Mouse (Mus musculus) stomach, embryonic 14.5 days (tissue): Measurements from ENCODE around the gene Atp8b3. TPM values are rescaled to one million over a fixed set of nuclear protein-coding genes. Genes with fewer than 3 reads are reported as not detected.

Source experiments
- ATAC-seq: fragments of 200-750 bp; cut with Nextera tagmentation; 2 replicates; pipeline ENCODE4 v1.8.0; 2017; ENCODE audit warnings: low read depth, moderate TSS enrichment; ENCODE audit not compliant: insufficient number of reproducible peaks, insufficient read depth, low FRiP score
- H3K27ac ChIP-seq: fragments of 300-500 bp; sonication (generic); 2 replicates; pipeline ENCODE4 v1.5.1; 2014; ENCODE audit warnings: mild to moderate bottlenecking, low read length, moderate library complexity, mixed read lengths
- H3K27me3 ChIP-seq: fragments of 300-500 bp; sonication (generic); 2 replicates; pipeline ENCODE4 v1.6.1; 2014; ENCODE audit warnings: low read length, control low read depth, mixed read lengths; ENCODE audit not compliant: control insufficient read depth, insufficient read depth
- H3K36me3 ChIP-seq: fragments of 300-500 bp; sonication (generic); 2 replicates; pipeline ENCODE4 v1.6.1; 2014; ENCODE audit warnings: mild to moderate bottlenecking, control low read depth, low read length, moderate library complexity, mixed read lengths; ENCODE audit not compliant: control insufficient read depth, insufficient read depth
- H3K4me1 ChIP-seq: fragments of 300-500 bp; sonication (generic); 2 replicates; pipeline ENCODE4 v1.6.1; 2014; ENCODE audit warnings: low read length, control low read depth, mixed read lengths; ENCODE audit not compliant: control insufficient read depth, insufficient read depth
- H3K4me2 ChIP-seq: fragments of 300-500 bp; sonication (generic); replicated peaks from 2 replicates; pipeline ENCODE4 v1.6.1; 2014; ENCODE audit warnings: low read depth, low read length, control low read depth
- H3K4me3 ChIP-seq: fragments of 300-500 bp; sonication (generic); 2 replicates; pipeline ENCODE4 v1.5.1; 2014; ENCODE audit warnings: low read depth, low read length, control low read depth
- H3K9ac ChIP-seq: fragments of 300-500 bp; sonication (generic); replicated peaks from 2 replicates; pipeline ENCODE4 v1.6.1; 2014; ENCODE audit warnings: low read depth, mild to moderate bottlenecking, control low read depth, low read length, moderate library complexity, mixed read lengths
- H3K9me3 ChIP-seq: fragments of 300-500 bp; sonication (generic); 2 replicates; pipeline ENCODE4 v1.6.1; 2016; ENCODE audit warnings: low read depth, low read length, control low read depth; ENCODE audit not compliant: control insufficient read depth
- WGBS: fragments of 180-500 bp; shearing (Covaris S2); extraction: QIAGEN DNeasy Blood & Tissue Kit; methylation state at CpG from one replicate; pipeline ENCODE4 v1.1.7; 2014; 5-methylcytosine and 5-hydroxymethylcytosine counted together
- polyA plus RNA-seq: library from polyadenylated mRNA; unstranded; fragments of >200 nt; fragmentation: Nextera tagmentation; extraction: Ambion mirVana; gene quantifications from 2 replicates; pipeline ENCODE4 v1.2.1, GENCODE M21; 2014

Atp8b3 gene
- polyA plus RNA-seq, 1 experiment from 2014 or later = 0.25 TPM

DNA sequence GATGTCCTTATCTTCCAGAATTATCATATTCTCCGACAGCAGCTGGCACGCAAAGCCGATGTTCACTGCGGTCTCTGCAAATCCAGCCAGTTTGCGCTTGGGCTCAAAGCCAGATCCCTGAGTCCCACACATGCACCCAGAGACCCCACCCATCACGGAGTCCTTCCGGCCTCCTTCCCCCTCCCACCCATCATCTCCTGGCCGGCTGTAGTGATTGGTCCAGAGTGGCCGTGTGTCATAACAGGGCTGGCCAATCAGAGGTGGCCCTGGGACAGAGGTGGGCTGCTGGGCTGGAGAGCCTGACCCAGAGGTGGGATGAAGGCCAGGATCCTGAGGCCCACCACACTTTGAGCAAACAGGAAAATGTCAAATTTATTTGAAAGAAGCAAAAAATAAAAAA, 12.8 kb downstream of the Atp8b3 start:
- 11% methylated on average over 9 of the region's 9 CpGs for WGBS
- peaks cover 4% of the 10 kb centered on the region; the same call in 1 of the 2 replicates for H3K4me1 ChIP-seq
- H3K36me3 ChIP-seq = no peaks in the 10 kb centered on the region
- H3K4me2 ChIP-seq = peak overlapping the region; percentile 12; the same call in 1 of the 2 replicates
- no peak overlapping the region for H3K9ac ChIP-seq
- peak; percentile 84; the same call in 1 of the 2 replicates for ATAC-seq
- no peaks in the 10 kb centered on the region for H3K9me3 ChIP-seq
- H3K27me3 ChIP-seq = no peaks in the 10 kb centered on the region
- H3K27ac ChIP-seq = no peak overlapping the region
- no peak overlapping the region for H3K4me3 ChIP-seq

GRCm38 (mm10) chr10:80523299-80523698, 15.6 kb downstream of the Atp8b3 start:
- H3K4me2 ChIP-seq = no peak overlapping the region
- 93% methylated on average over 7 of the region's 7 CpGs for WGBS

GRCm38 (mm10) chr10:80519287-80519686, 19.6 kb downstream of the Atp8b3 start:
- Histone ChIP-seq H3K4me3 (no peak overlapping the region), H3K4me1 (no peaks in the 10 kb centered on the region), H3K9ac (no peak overlapping the region), H3K4me2 (no peak overlapping the region), H3K27me3 (peaks cover 6% of the 10 kb centered on the region; the same call in 1 of the 2 replicates), H3K36me3 (no peaks in the 10 kb centered on the region), H3K27ac (no peak overlapping the region), H3K9me3 (peaks cover 3% of the 10 kb centered on the region; the same call in 1 of the 2 replicates)
- 75% methylated on average over 2 of the region's 2 CpGs for WGBS
- ATAC-seq = no peak

More at GRCm38 (mm10) chr10:80523299-80523698, 15.6 kb downstream of the Atp8b3 start:
- peaks cover 4% of the 10 kb centered on the region; the same call in 1 of the 2 replicates for H3K4me1 ChIP-seq
- H3K9me3 ChIP-seq = peaks cover 3% of the 10 kb centered on the region; the same call in 1 of the 2 replicates
- no peak overlapping the region for H3K4me3 ChIP-seq
- no peak overlapping the region for H3K9ac ChIP-seq
- ATAC-seq = no peak
- H3K27me3 ChIP-seq = no peaks in the 10 kb centered on the region
- H3K36me3 ChIP-seq = no peaks in the 10 kb centered on the region
- H3K27ac ChIP-seq = no peak overlapping the region

- ATAC-seq = no peak
- H3K4me1 ChIP-seq = no peaks in the 10 kb centered on the region
- 15% methylated on average over 19 of the region's 19 CpGs for WGBS
- no peak overlapping the region for H3K4me2 ChIP-seq
- H3K9me3 ChIP-seq = no peaks in the 10 kb centered on the region; the same call in 1 of the 2 replicates
- no peak overlapping the region for H3K4me3 ChIP-seq
- H3K27me3 ChIP-seq = peaks cover 13% of the 10 kb centered on the region; the same call in 1 of the 2 replicates
- no peaks in the 10 kb centered on the region for H3K36me3 ChIP-seq
- no peak overlapping the region for H3K9ac ChIP-seq
- H3K27ac ChIP-seq = no peak overlapping the region
Observed at GRCm38 (mm10) chr10:80513739-80514138, 25.2 kb downstream of the Atp8b3 start.

GRCm38 (mm10) chr10:80510273-80510660, 28.7 kb downstream of the Atp8b3 start:
- H3K9me3 ChIP-seq = no peaks in the 10 kb centered on the region
- no peak overlapping the region for H3K9ac ChIP-seq
- no peaks in the 10 kb centered on the region for H3K36me3 ChIP-seq
- 58% methylated on average over 10 of the region's 10 CpGs for WGBS
- ATAC-seq = no peak
- H3K4me2 ChIP-seq = no peak overlapping the region
- no peak overlapping the region for H3K4me3 ChIP-seq
- no peaks in the 10 kb centered on the region for H3K4me1 ChIP-seq
- peaks cover 19% of the 10 kb centered on the region; the same call in 1 of the 2 replicates for H3K27me3 ChIP-seq
- no peak overlapping the region for H3K27ac ChIP-seq

DNA sequence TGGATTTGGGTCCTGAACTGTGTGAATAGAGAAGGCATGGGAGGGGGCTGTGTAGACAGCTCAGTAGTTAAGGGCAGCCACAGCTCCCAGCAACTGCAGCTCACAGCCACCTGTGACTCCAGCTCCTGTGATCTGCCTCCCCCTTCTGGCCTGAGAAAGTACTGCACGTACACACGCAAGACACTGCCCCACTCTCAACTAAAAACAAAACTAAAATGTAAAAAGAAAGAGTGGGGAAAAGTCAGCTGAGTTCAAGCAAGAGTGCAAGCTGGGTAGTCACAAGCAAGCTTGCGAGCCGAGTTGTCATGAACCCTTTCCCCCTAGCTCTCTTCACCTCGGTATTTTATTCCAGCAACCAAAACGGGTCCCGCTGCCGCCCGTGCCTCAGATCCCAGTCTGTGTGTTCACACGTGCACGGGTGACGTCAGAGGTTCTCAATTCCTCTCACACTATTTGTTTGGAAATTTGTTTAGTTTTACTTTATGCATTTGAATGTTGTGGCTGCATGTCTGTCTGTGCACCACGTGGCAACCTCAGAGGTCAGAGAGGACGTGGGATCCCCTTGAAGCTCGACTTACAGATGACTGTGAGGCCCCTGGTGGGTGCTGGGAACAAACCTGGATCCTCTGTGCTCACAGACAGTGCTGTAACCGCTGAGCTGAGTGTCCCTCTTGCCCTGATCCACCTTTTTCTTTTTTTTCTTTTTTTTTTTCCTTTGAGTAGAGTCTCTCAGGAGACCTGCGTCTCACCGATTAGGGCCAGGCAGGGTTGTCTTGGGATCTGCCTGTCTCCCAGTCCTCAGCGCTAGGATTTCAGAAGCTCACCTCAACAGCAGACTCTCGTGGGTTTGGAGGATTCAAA, 29.3 kb downstream of the Atp8b3 start:
- no peaks in the 10 kb centered on the region for H3K36me3 ChIP-seq
- peak; percentile 59; the same call in 1 of the 2 replicates for ATAC-seq
- no peak overlapping the region for H3K9ac ChIP-seq
- H3K27ac ChIP-seq = no peak overlapping the region
- peaks cover 20% of the 10 kb centered on the region; the same call in 1 of the 2 replicates for H3K27me3 ChIP-seq
- H3K9me3 ChIP-seq = no peaks in the 10 kb centered on the region
- peak overlapping the region; percentile 28; the same call in 1 of the 2 replicates for H3K4me3 ChIP-seq
- peak overlapping the region; percentile 61 for H3K4me2 ChIP-seq
- no peaks in the 10 kb centered on the region for H3K4me1 ChIP-seq
- WGBS = 9% methylated on average over 20 of the region's 20 CpGs

- peaks cover 33% of the 10 kb centered on the region for H3K27me3 ChIP-seq
- no peak overlapping the region for H3K4me2 ChIP-seq
- ATAC-seq = no peak
- no peaks in the 10 kb centered on the region for H3K4me1 ChIP-seq
- WGBS = under 1% methylated on average over 11 of the region's 11 CpGs
- no peak overlapping the region for H3K4me3 ChIP-seq
- no peaks in the 10 kb centered on the region for H3K9me3 ChIP-seq
- no peak overlapping the region for H3K9ac ChIP-seq
- H3K36me3 ChIP-seq = no peaks in the 10 kb centered on the region
- H3K27ac ChIP-seq = no peak overlapping the region
Observed at GRCm38 (mm10) chr10:80506222-80506621, 32.7 kb downstream of the Atp8b3 start.

DNA sequence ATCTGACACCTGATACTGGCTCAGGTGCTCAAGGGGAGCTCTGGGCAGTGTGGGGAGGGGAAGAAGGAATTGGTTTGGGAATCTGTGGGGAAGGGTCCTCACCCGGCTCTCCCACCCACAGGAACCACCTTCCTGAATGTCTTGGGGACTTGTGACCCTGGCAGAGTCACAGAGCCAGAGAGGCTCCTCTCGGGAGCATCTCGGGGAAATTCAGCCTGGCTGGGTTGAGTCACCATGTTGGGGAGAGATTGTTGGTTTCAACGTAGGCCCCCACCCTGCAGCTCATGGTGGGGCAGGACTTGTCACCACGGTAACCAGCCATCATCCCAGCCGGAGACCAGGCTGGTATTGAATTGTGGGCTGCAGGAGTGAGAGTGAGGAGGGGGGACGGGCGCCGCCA, 34.2 kb downstream of the Atp8b3 start:
- H3K27me3 ChIP-seq = peaks cover 39% of the 10 kb centered on the region
- 6% methylated on average over 9 of the region's 9 CpGs for WGBS
- no peaks in the 10 kb centered on the region for H3K36me3 ChIP-seq
- no peak for ATAC-seq
- H3K27ac ChIP-seq = no peak overlapping the region
- no peaks in the 10 kb centered on the region for H3K4me1 ChIP-seq
- H3K9ac ChIP-seq = no peak overlapping the region
- no peaks in the 10 kb centered on the region for H3K9me3 ChIP-seq
- no peak overlapping the region for H3K4me3 ChIP-seq
- no peak overlapping the region for H3K4me2 ChIP-seq
